Comparison of ENCODE assay signal across 29 mouse cellular contexts in genomic region chr12:75292939-75293338, GRCm38 (mm10). TPM values are rescaled to one million over a fixed set of nuclear protein-coding genes. Genes with fewer than 3 reads are reported as not detected.
DNase-seq lines count a peak whose midpoint lies in the region; ATAC-seq lines count a peak whose summit lies in the region.
"Had no signal": no experiment of that assay in that cellular context is flagged by ENCODE, and none has a peak within 500 bp of the region (broad histone marks: within the 10 kb centered on the region; RNA-seq: fewer than 3 reads in every experiment).

No protein-coding gene starts in this region.

- H3K9me3 ChIP-seq in hindbrain, embryonic 12.5 days (replicated peaks): no peaks in the 10 kb centered on the region
- no peaks in the 10 kb centered on the region for H3K9me3 ChIP-seq in hindbrain, embryonic 13.5 days
- H3K9me3 ChIP-seq: embryonic facial prominence, embryonic 10.5 days; embryonic facial prominence, embryonic 13.5 days; forebrain, embryonic 12.5 days; forebrain, embryonic 15.5 days; G1E; hindbrain, embryonic 10.5 days; hindbrain, embryonic 15.5 days had no signal

- DNase-seq in heart, adult 11 months: peak; percentile 44
- no peak for DNase-seq in heart, postnatal 14 days
- DNase-seq in layer of hippocampus, adult 11-12 months (ENCODE audit: low spot score): no peak
- DNase-seq in kidney, adult 18-20 months: no peak
- DNase-seq: adrenal gland, adult 2 months; adrenal gland, postnatal 14 days; cerebellum, adult 11-12 months; cerebellum, adult 8-10 months; cerebellum, postnatal 10 days; cerebellum, postnatal 36 days; embryo, embryonic 11 days; gastrocnemius, postnatal 25 days; heart, postnatal 36 days had no signal

- H3K4me1 ChIP-seq in hindbrain, embryonic 12.5 days: no peaks in the 10 kb centered on the region
- no peaks in the 10 kb centered on the region for H3K4me1 ChIP-seq in hindbrain, embryonic 13.5 days (replicated peaks)
- H3K4me1 ChIP-seq: embryonic facial prominence, embryonic 10.5 days; embryonic facial prominence, embryonic 13.5 days; forebrain, embryonic 12.5 days; forebrain, embryonic 15.5 days; hindbrain, embryonic 10.5 days; hindbrain, embryonic 15.5 days had no signal

- no peak overlapping the region for H3K9ac ChIP-seq in hindbrain, embryonic 12.5 days
- no peak overlapping the region for H3K9ac ChIP-seq in hindbrain, embryonic 13.5 days
- H3K9ac ChIP-seq: embryonic facial prominence, embryonic 13.5 days; forebrain, embryonic 12.5 days; forebrain, embryonic 15.5 days; hindbrain, embryonic 15.5 days had no signal

- no peaks in the 10 kb centered on the region for H3K36me3 ChIP-seq in hindbrain, embryonic 12.5 days
- no peaks in the 10 kb centered on the region for H3K36me3 ChIP-seq in hindbrain, embryonic 13.5 days
- H3K36me3 ChIP-seq: embryonic facial prominence, embryonic 10.5 days; embryonic facial prominence, embryonic 13.5 days; forebrain, embryonic 12.5 days; forebrain, embryonic 15.5 days; G1E; hindbrain, embryonic 10.5 days; hindbrain, embryonic 15.5 days had no signal

- H3K4me2 ChIP-seq in hindbrain, embryonic 12.5 days (replicated peaks): no peak overlapping the region
- no peak overlapping the region for H3K4me2 ChIP-seq in hindbrain, embryonic 13.5 days
- H3K4me2 ChIP-seq: embryonic facial prominence, embryonic 13.5 days; forebrain, embryonic 12.5 days; forebrain, embryonic 15.5 days; heart, embryonic 11.5 days; hindbrain, embryonic 15.5 days had no signal

- no peak overlapping the region for H3K4me3 ChIP-seq in hindbrain, embryonic 12.5 days
- H3K4me3 ChIP-seq in hindbrain, embryonic 13.5 days: no peak overlapping the region
- H3K4me3 ChIP-seq: embryonic facial prominence, embryonic 10.5 days; embryonic facial prominence, embryonic 13.5 days; erythroblast, embryonic 14.5 days; forebrain, embryonic 12.5 days; forebrain, embryonic 15.5 days; hindbrain, embryonic 10.5 days; hindbrain, embryonic 15.5 days had no signal

- intact Hi-C loops in heart, postnatal 14 days (cut with DNase I): no loop called here

- 90% methylated on average over 6 of the region's 6 CpGs for WGBS in hindbrain, embryonic 12.5 days
- WGBS in hindbrain, embryonic 13.5 days: 88% methylated on average over 6 of the region's 6 CpGs

- H3K27me3 ChIP-seq in hindbrain, embryonic 12.5 days: no peaks in the 10 kb centered on the region
- H3K27me3 ChIP-seq in hindbrain, embryonic 13.5 days: no peaks in the 10 kb centered on the region
- H3K27me3 ChIP-seq: CH12.LX; embryonic facial prominence, embryonic 13.5 days; forebrain, embryonic 12.5 days; forebrain, embryonic 15.5 days; hindbrain, embryonic 15.5 days had no signal

- ATAC-seq in activated CD4-positive, CD25-positive, alpha-beta regulatory T cell, adult 4 months: peak; percentile 48
- ATAC-seq in inflammation-experienced regulatory T-cells, adult 6 months: peak; percentile 55
- no peak for ATAC-seq in hindbrain, embryonic 12.5 days (ENCODE audit: low FRiP score)
- no peak for ATAC-seq in hindbrain, embryonic 13.5 days (ENCODE audit: low FRiP score)
- ATAC-seq: forebrain, embryonic 15.5 days; intestine, embryonic 16.5 days; Patski had no signal

- H3K27ac ChIP-seq in hindbrain, embryonic 12.5 days: no peak overlapping the region
- no peak overlapping the region for H3K27ac ChIP-seq in hindbrain, embryonic 13.5 days
- H3K27ac ChIP-seq: embryonic facial prominence, embryonic 10.5 days; embryonic facial prominence, embryonic 13.5 days; forebrain, embryonic 12.5 days; forebrain, embryonic 15.5 days; hindbrain, embryonic 10.5 days; hindbrain, embryonic 15.5 days had no signal

RNA-seq across cellular contexts. Expression of gene Rhoj, which starts 15.2 kb away (rescaled TPM):
- total RNA-seq in heart, postnatal 14 days (2021): 10 to 100 TPM; 45.6 to 48.9 TPM
- not detected for polyA plus RNA-seq in activated CD4-positive, CD25-positive, alpha-beta regulatory T cell, adult 4 months (2017; shearing (Covaris generic))
- polyA plus RNA-seq in inflammation-experienced regulatory T-cells, adult 6 months (2017; shearing (Covaris generic)): 1 to 10 TPM in 1 of 3 experiments, under 1 TPM in 1, not detected in 1; 0.30 to 1.0 TPM
- polyA plus RNA-seq in hindbrain, embryonic 12.5 days (2016; fragmentation: Nextera tagmentation; extraction: Ambion mirVana): 44.0 and 47.3 TPM in 2 replicates
- 26.5 and 30.0 TPM in 2 replicates for polyA plus RNA-seq in hindbrain, embryonic 13.5 days (2015; fragmentation: Nextera tagmentation; extraction: Ambion mirVana)
- total RNA-seq: CH12.LX had no signal
- polyA plus RNA-seq: G1E had no signal

Comparison
In these comparisons a context has a peak if more than half of its experiments do, and no peak if none do; other contexts are left out.
1. ATAC-seq: peak in activated CD4-positive, CD25-positive, alpha-beta regulatory T cell, adult 4 months (single experiment) and inflammation-experienced regulatory T-cells, adult 6 months (single experiment); none in hindbrain, embryonic 12.5 days (single experiment) and hindbrain, embryonic 13.5 days (single experiment).
2. RNA of gene Rhoj, which starts 15.2 kb away (polyA plus RNA-seq): 44.0 to 47.3 TPM in hindbrain, embryonic 12.5 days and 26.5 to 30.0 TPM in hindbrain, embryonic 13.5 days; 0.30 to 1.0 TPM in inflammation-experienced regulatory T-cells, adult 6 months and not detected in activated CD4-positive, CD25-positive, alpha-beta regulatory T cell, adult 4 months; every median in the first group is over 10 times any median in the second.